Mouse (Mus musculus) kidney, embryonic 14.5 days (tissue): ENCODE measurements around the gene Spc24. TPM values are rescaled to one million over a fixed set of nuclear protein-coding genes. Genes with fewer than 3 reads are reported as not detected.

ENCODE experiments used
- ATAC-seq: fragments of 200-750 bp; cut with Nextera tagmentation; 2 replicates; pipeline ENCODE4 v1.8.0; 2017; ENCODE audit warnings: moderate number of reproducible peaks, mild to moderate bottlenecking, moderate TSS enrichment, moderate library complexity; ENCODE audit not compliant: low FRiP score, low TSS enrichment
- H3K27ac ChIP-seq: fragments of 300-500 bp; sonication (generic); 2 replicates; pipeline ENCODE4 v1.5.1; 2014; ENCODE audit warnings: low read depth, mild to moderate bottlenecking, low read length, moderate library complexity, mixed read lengths
- H3K27me3 ChIP-seq: fragments of 300-500 bp; sonication (generic); 2 replicates; pipeline ENCODE4 v1.6.1; 2014; ENCODE audit warnings: mild to moderate bottlenecking, low read length; ENCODE audit not compliant: control insufficient read depth, insufficient read depth
- H3K36me3 ChIP-seq: fragments of 300-500 bp; sonication (generic); 2 replicates; pipeline ENCODE4 v1.6.1; 2014; ENCODE audit warnings: low read length, mixed read lengths; ENCODE audit not compliant: control insufficient read depth, insufficient read depth
- H3K4me1 ChIP-seq: fragments of 300-500 bp; sonication (generic); 2 replicates; pipeline ENCODE4 v1.6.1; 2014; ENCODE audit warnings: low read length, mixed read lengths; ENCODE audit not compliant: control insufficient read depth, insufficient read depth
- H3K4me2 ChIP-seq: fragments of 300-500 bp; sonication (generic); replicated peaks from 2 replicates; pipeline ENCODE4 v1.6.1; 2014; ENCODE audit warnings: low read depth, mild to moderate bottlenecking, low read length
- H3K4me3 ChIP-seq: fragments of 300-500 bp; sonication (generic); 2 replicates; pipeline ENCODE4 v1.5.1; 2014; ENCODE audit warnings: mild to moderate bottlenecking, low read length
- H3K9ac ChIP-seq: fragments of 300-500 bp; sonication (generic); 2 replicates; pipeline ENCODE4 v1.6.1; 2014; ENCODE audit warnings: low read depth, mild to moderate bottlenecking, low read length, moderate library complexity
- H3K9me3 ChIP-seq: fragments of 300-500 bp; sonication (generic); 2 replicates; pipeline ENCODE4 v1.6.1; 2016; ENCODE audit warnings: low read length; ENCODE audit not compliant: control insufficient read depth
- WGBS: fragments of 180-500 bp; shearing (Covaris S2); extraction: QIAGEN DNeasy Blood & Tissue Kit; methylation state at CpG from one replicate; pipeline ENCODE4 v1.1.7; 2014; 5-methylcytosine and 5-hydroxymethylcytosine counted together
- polyA plus RNA-seq: library from polyadenylated mRNA; unstranded; fragments of >200 nt; fragmentation: Nextera tagmentation; extraction: Ambion mirVana; gene quantifications from 2 replicates; pipeline ENCODE4 v1.2.1, GENCODE M21; 2014

The Spc24 gene
- polyA plus RNA-seq, 1 experiment from 2014 or later = 139 TPM

GRCm38 (mm10) chr9:21748033-21748432, 12.1 kb downstream of the Spc24 start:
- Histone ChIP-seq H3K4me3 (no peak overlapping the region), H3K27me3 (no peaks in the 10 kb centered on the region), H3K9me3 (no peaks in the 10 kb centered on the region), H3K36me3 (peaks cover 61% of the 10 kb centered on the region), H3K4me2 (no peak overlapping the region), H3K9ac (no peak overlapping the region), H3K4me1 (peaks cover 10% of the 10 kb centered on the region; the same call in 1 of the 2 replicates), H3K27ac (no peak overlapping the region)
- 53% methylated on average over 7 of the region's 7 CpGs for WGBS
- no peak for ATAC-seq

- H3K9ac ChIP-seq = no peak overlapping the region
- peaks cover 5% of the 10 kb centered on the region; the same call in 1 of the 2 replicates for H3K4me1 ChIP-seq
- no peak overlapping the region for H3K4me3 ChIP-seq
- no peak overlapping the region for H3K27ac ChIP-seq
- H3K9me3 ChIP-seq = no peaks in the 10 kb centered on the region
- no peaks in the 10 kb centered on the region for H3K27me3 ChIP-seq
- H3K36me3 ChIP-seq = peaks cover 68% of the 10 kb centered on the region
- no peak overlapping the region for H3K4me2 ChIP-seq
- 71% methylated on average over 3 of the region's 3 CpGs for WGBS
- no peak for ATAC-seq
These were observed 12.8 kb downstream of the Spc24 start for GRCm38 (mm10) chr9:21747238-21747774.

- Histone ChIP-seq H3K4me2 (no peak overlapping the region), H3K9me3 (no peaks in the 10 kb centered on the region)
- 93% methylated on average over 11 of the region's 11 CpGs for WGBS
These were observed 18.6 kb downstream of the Spc24 start for GRCm38 (mm10) chr9:21741514-21741913.

DNA sequence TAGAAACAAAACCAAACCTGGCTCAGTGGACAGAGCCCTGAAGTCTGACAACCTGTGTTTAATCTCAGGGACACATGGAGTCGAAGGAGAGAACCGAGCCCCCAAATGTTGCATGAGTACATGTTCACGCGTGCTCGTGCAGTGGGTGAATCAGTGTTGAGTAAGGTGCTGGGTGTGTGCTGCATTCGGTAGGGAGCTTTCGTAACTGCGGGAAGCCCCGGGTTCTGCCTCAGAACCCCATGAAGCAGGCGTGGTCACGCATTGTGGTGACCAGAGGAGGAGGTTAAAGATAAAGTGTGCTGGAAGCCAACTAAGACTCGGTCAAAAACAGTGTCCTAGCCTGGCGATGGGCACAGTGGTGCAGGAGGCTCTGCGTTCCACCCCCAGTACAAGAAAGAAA, 19.7 kb downstream of the Spc24 start:
- ATAC-seq = no peak
- Histone ChIP-seq H3K27ac (no peak overlapping the region), H3K4me1 (no peaks in the 10 kb centered on the region), H3K4me3 (no peak overlapping the region), H3K9me3 (no peaks in the 10 kb centered on the region), H3K27me3 (no peaks in the 10 kb centered on the region), H3K36me3 (peaks cover 89% of the 10 kb centered on the region), H3K9ac (no peak overlapping the region), H3K4me2 (no peak overlapping the region)
- WGBS = 95% methylated on average over 14 of the region's 14 CpGs

More at GRCm38 (mm10) chr9:21741514-21741913, 18.6 kb downstream of the Spc24 start:
- Histone ChIP-seq H3K36me3 (peaks cover 90% of the 10 kb centered on the region), H3K27me3 (no peaks in the 10 kb centered on the region), H3K27ac (no peak overlapping the region), H3K9ac (no peak overlapping the region), H3K4me3 (no peak overlapping the region), H3K4me1 (no peaks in the 10 kb centered on the region)
- no peak for ATAC-seq

DNA sequence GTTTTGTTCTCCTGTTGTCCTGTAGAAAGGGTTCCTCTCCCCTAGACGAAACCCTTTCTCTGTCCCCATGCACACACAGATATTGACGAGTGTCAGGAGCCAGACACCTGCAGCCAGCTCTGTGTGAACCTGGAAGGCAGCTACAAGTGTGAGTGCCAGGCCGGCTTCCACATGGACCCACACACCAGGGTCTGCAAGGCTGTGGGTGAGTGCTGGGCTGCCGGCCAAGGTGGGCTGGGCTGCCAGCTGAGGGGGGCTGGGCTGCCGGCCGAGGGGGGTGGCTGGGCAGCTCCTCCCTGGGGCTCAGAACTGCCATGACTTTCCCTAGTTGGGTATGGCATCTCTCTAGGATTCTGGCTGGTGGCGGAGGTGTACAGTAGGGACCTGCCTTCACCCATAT, 21.3 kb downstream of the Spc24 start:
- WGBS = 93% methylated on average over 7 of the region's 7 CpGs
- H3K27ac ChIP-seq = no peak overlapping the region
- no peaks in the 10 kb centered on the region for H3K4me1 ChIP-seq
- no peak overlapping the region for H3K4me3 ChIP-seq
- H3K27me3 ChIP-seq = no peaks in the 10 kb centered on the region
- peaks cover 89% of the 10 kb centered on the region for H3K36me3 ChIP-seq
- H3K9ac ChIP-seq = no peak overlapping the region
- no peak for ATAC-seq
- no peak overlapping the region for H3K4me2 ChIP-seq
- H3K9me3 ChIP-seq = no peaks in the 10 kb centered on the region

DNA sequence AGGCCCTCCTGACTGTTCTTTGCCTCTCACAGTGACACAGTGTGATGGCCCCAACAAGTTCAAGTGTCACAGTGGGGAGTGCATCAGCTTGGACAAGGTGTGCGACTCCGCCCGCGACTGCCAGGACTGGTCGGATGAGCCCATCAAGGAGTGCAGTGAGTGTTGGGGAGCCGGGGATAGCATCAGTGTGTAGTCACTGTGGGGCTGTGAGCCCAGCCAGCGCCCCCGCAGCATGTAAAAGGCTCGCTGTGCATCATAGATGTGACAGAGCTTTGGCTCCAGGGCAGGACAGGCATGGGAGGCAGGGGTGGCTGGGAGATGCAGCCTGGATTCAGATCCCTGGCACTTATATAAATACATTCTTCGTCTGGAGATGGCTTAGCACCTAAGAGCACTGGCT, 22.9 kb downstream of the Spc24 start:
- H3K4me2 ChIP-seq = no peak overlapping the region
- peaks cover 94% of the 10 kb centered on the region for H3K36me3 ChIP-seq
- H3K9ac ChIP-seq = no peak overlapping the region
- ATAC-seq = no peak
- H3K27me3 ChIP-seq = no peaks in the 10 kb centered on the region
- no peak overlapping the region for H3K4me3 ChIP-seq
- H3K27ac ChIP-seq = no peak overlapping the region
- H3K4me1 ChIP-seq = no peaks in the 10 kb centered on the region
- 93% methylated on average over 10 of the region's 10 CpGs for WGBS
- no peaks in the 10 kb centered on the region for H3K9me3 ChIP-seq

DNA sequence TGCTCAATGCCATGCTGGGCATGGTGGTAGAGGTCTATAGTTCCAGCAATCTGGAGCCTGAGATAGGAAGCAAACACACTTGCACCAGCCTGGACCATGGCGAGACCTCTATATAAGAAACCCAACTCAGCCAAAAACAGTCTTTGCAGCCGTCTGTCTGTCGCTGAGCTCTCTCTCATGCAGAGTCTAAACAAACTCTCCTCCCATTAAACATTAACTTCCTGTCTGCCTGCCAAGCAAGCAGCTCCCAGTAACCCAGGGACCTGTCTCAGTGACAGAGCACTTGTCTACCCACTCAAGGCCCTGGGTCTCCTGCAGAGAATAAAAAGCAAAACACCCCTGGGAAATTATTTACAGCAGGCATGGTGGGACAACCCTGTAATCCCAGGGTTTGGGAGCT, 23.5 kb downstream of the Spc24 start:
- Histone ChIP-seq H3K9ac (no peak overlapping the region), H3K4me3 (no peak overlapping the region), H3K4me2 (no peak overlapping the region), H3K36me3 (peaks cover 95% of the 10 kb centered on the region), H3K4me1 (no peaks in the 10 kb centered on the region), H3K27me3 (no peaks in the 10 kb centered on the region), H3K27ac (no peak overlapping the region), H3K9me3 (no peaks in the 10 kb centered on the region)
- no peak for ATAC-seq
- WGBS = 62% methylated on average over 3 of the region's 3 CpGs

- ATAC-seq = no peak
- Histone ChIP-seq H3K27me3 (no peaks in the 10 kb centered on the region), H3K9me3 (no peaks in the 10 kb centered on the region), H3K27ac (no peak overlapping the region), H3K36me3 (peaks cover 84% of the 10 kb centered on the region), H3K9ac (no peak overlapping the region), H3K4me1 (no peaks in the 10 kb centered on the region), H3K4me3 (no peak overlapping the region), H3K4me2 (no peak overlapping the region)
- WGBS = 90% methylated on average over 14 of the region's 14 CpGs
These were observed 25.0 kb downstream of the Spc24 start for GRCm38 (mm10) chr9:21735126-21735525.

DNA sequence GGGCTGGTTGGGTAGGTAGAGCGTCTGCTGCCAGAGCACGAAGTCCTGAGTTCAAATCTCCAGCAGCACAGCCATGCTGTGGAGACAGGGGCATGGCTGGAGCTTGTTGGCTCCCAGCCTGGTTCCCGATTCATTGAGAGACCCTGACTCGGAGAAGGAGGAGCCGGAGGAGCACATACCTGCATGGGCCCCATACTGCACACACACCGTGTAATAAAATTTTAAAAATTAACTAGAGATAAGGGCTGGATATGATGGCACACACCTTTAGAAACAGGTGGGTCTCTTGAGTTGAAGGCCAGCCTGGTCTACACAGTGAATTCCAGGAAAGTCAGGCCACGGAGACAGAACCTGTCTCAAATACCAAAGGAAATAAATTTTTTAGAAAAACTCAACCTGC, 26.1 kb downstream of the Spc24 start:
- no peak for ATAC-seq
- H3K27ac ChIP-seq = no peak overlapping the region
- WGBS = 93% methylated on average over 7 of the region's 7 CpGs

More for the DNA sequence above, 26.1 kb downstream of the Spc24 start:
- H3K4me2 ChIP-seq = no peak overlapping the region
- no peak overlapping the region for H3K4me3 ChIP-seq
- H3K9ac ChIP-seq = no peak overlapping the region
- H3K9me3 ChIP-seq = no peaks in the 10 kb centered on the region
- H3K4me1 ChIP-seq = no peaks in the 10 kb centered on the region
- peaks cover 74% of the 10 kb centered on the region for H3K36me3 ChIP-seq
- no peaks in the 10 kb centered on the region for H3K27me3 ChIP-seq
